Mouse (Mus musculus): ENCODE measurements around the gene Sfrp4.

DNA sequence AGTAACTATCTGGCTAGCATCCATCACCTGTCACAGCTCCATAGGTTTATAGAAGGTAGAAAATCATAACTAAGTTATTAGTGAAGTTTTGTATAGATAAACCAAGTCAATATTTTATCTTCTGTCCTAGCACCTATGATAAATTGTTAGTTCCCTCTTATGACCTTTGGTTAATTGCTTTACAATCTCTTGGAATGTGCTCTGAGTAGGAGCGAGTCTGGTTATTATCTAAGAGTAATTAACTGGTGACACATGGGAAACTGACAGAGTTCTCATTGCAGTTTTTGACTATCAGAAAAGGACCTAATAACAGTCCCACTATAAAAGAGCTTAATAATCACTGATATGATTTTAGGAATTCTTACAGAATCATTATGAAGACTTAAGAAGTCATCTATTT, 20.6 kb downstream of the Sfrp4 start:
- no peak for TF ChIP-seq CTCF (IDR thresholded peaks at IDR 0.05)
- no peak for TF ChIP-seq EP300 (IDR thresholded peaks at IDR 0.05)
